Mouse (Mus musculus) spleen, postnatal 14 days (tissue): Measurements from ENCODE around the gene Fam208a.

Source experiments
- DNase-seq, 2 experiments: peaks; one replicate each; pipeline ENCODE4 v3.0.0; 2021 to 2022; ENCODE audit warnings: low spot score in 2 of 2

Fam208a gene

GRCm38 (mm10) chr14:27428573-27428972 is at the start of gene Fam208a:
Gene Fam208a (plus strand): TSS chr14:27428834.
- peak; percentile 88 to 91 for DNase-seq

GRCm38 (mm10) chr14:27379404-27379803 is 49.2 kb upstream of the Fam208a start:
- DNase-seq: no peak

- DNase-seq: no peak
Measured at GRCm38 (mm10) chr14:27381459-27381858, 47.2 kb upstream of the Fam208a start.

GRCm38 (mm10) chr14:27383321-27383830 is 45.3 kb upstream of the Fam208a start:
- DNase-seq: no peak

- DNase-seq: no peak
Measured at GRCm38 (mm10) chr14:27384143-27384542, 44.5 kb upstream of the Fam208a start.

- no peak for DNase-seq
Measured at GRCm38 (mm10) chr14:27388616-27389015, 40.0 kb upstream of the Fam208a start.

- no peak for DNase-seq
Measured at GRCm38 (mm10) chr14:27389722-27390121, 38.9 kb upstream of the Fam208a start.

GRCm38 (mm10) chr14:27390663-27391062 is 38.0 kb upstream of the Fam208a start:
- DNase-seq: no peak

- DNase-seq: no peak
Measured at GRCm38 (mm10) chr14:27391776-27392308, 36.8 kb upstream of the Fam208a start.

- no peak for DNase-seq
Measured at GRCm38 (mm10) chr14:27392660-27393059, 36.0 kb upstream of the Fam208a start.

- no peak for DNase-seq
Measured at GRCm38 (mm10) chr14:27393806-27394205, 34.8 kb upstream of the Fam208a start.

GRCm38 (mm10) chr14:27396424-27396823 is 32.2 kb upstream of the Fam208a start:
- DNase-seq: no peak

GRCm38 (mm10) chr14:27397526-27397925 is 31.1 kb upstream of the Fam208a start:
- no peak for DNase-seq

- DNase-seq: no peak
Measured at GRCm38 (mm10) chr14:27400495-27400894, 28.1 kb upstream of the Fam208a start.

- no peak for DNase-seq
Measured at GRCm38 (mm10) chr14:27401717-27402278, 26.8 kb upstream of the Fam208a start.

GRCm38 (mm10) chr14:27402332-27403250 is 26.0 kb upstream of the Fam208a start:
- DNase-seq: no peak

GRCm38 (mm10) chr14:27405452-27405851 is 23.2 kb upstream of the Fam208a start:
- peak in 1 of 2 experiments; percentile 40 for DNase-seq

GRCm38 (mm10) chr14:27405947-27406346 is 22.7 kb upstream of the Fam208a start:
- no peak for DNase-seq

- no peak for DNase-seq
Measured at GRCm38 (mm10) chr14:27408240-27408639, 20.4 kb upstream of the Fam208a start.

- no peak for DNase-seq
Measured at GRCm38 (mm10) chr14:27409662-27410061, 19.0 kb upstream of the Fam208a start.

- no peak for DNase-seq
Measured at GRCm38 (mm10) chr14:27411492-27411891, 17.1 kb upstream of the Fam208a start.

GRCm38 (mm10) chr14:27412699-27413098 is 15.9 kb upstream of the Fam208a start:
- no peak for DNase-seq

GRCm38 (mm10) chr14:27413961-27414360 is 14.7 kb upstream of the Fam208a start:
- no peak for DNase-seq
